ENCODE assay signal across 11 mouse cellular contexts in the genomic region with DNA sequence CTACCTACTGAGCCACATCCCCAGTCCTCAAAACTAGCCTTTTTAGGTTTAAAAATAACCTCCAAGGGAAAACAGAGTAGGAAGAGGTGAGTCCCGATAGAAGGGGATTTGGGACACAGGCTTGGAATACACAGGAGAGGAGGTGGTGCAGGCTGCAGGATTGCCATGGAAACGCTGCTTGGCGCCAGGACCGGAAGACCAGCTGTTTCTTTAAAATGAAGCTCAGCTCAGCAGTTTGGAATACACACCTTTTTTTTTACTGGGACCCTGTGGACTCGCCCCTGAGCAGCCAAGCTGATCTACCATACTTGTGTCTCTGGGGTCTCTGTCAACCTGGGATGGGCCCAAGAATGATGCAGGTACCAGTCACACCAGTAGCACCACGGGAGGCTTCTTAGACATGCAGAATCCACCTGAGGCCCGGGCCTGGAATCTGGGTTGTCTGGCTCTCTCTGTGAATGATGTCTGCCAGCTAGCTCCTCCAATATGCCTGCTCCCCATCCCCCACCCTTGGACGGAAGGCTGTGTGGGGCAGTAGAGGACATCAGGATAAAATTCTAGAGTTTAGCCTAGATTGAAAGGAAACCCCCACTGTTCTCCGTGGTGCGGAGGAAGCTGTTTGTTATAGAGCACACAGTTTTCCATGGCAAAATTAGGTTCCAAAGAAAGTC. TPM values are rescaled to one million over a fixed set of nuclear protein-coding genes. Genes with fewer than 3 reads are reported as not detected.
DNase-seq lines count a peak whose midpoint lies in the region; ATAC-seq lines count a peak whose summit lies in the region.
"Had no signal": no experiment of that assay in that cellular context is flagged by ENCODE, and none has a peak within 500 bp of the region (broad histone marks: within the 10 kb centered on the region; RNA-seq: fewer than 3 reads in every experiment).

No protein-coding gene starts in this region.

- no peak for DNase-seq in intestine, embryonic 14.5 days (ENCODE audit: low spot score)
- DNase-seq in left cerebral cortex, adult 11 months (ENCODE audit: low spot score) = peak; percentile 51
- peak; percentile 90 for DNase-seq in right cerebral cortex, adult 18-20 months
- DNase-seq in kidney, adult 11 months = no peak
- DNase-seq in c-Kit-positive CD71-positive TER-119-positive erythroid progenitor cells, embryonic 14.5 days (ENCODE audit: low spot score) = no peak
- DNase-seq: B cell, adult 2 months had no signal

- H3K4me2 ChIP-seq in intestine, embryonic 14.5 days (ENCODE audit: low read length) = no peak overlapping the region
- H3K4me2 ChIP-seq in intestine, embryonic 16.5 days (ENCODE audit: low read depth, low read length) = no peak overlapping the region
- H3K4me2 ChIP-seq in forebrain, embryonic 13.5 days = peak overlapping the region; percentile 4; the same call in 1 of the 2 replicates

- H3K9me3 ChIP-seq in intestine, embryonic 14.5 days (ENCODE audit: control insufficient read depth, low read length) = no peaks in the 10 kb centered on the region
- no peaks in the 10 kb centered on the region for H3K9me3 ChIP-seq in intestine, embryonic 16.5 days (ENCODE audit: control insufficient read depth, low read length)
- H3K9me3 ChIP-seq in forebrain, embryonic 13.5 days (replicated peaks) = no peaks in the 10 kb centered on the region

- 0 out of 2 replicates have a peak, but pooled peaks have one; percentile 60 for ATAC-seq in intestine, embryonic 14.5 days (replicated peaks; ENCODE audit: low FRiP score, low TSS enrichment, low read depth)
- ATAC-seq in intestine, embryonic 16.5 days = no peak
- ATAC-seq in forebrain, embryonic 13.5 days = peak; percentile 53; the same call in 1 of the 2 replicates
- no peak for ATAC-seq in megakaryocyte progenitor cell, adult 5-6 weeks (replicated peaks; ENCODE audit: poor library complexity)

- WGBS in intestine, embryonic 14.5 days = 22% methylated on average over 10 of the region's 10 CpGs
- 26% methylated on average over 10 of the region's 10 CpGs for WGBS in intestine, embryonic 16.5 days
- WGBS in forebrain, embryonic 13.5 days = 13% methylated on average over 10 of the region's 10 CpGs

- no peaks in the 10 kb centered on the region for H3K36me3 ChIP-seq in intestine, embryonic 14.5 days (ENCODE audit: control insufficient read depth, insufficient read depth, low read length)
- H3K36me3 ChIP-seq in intestine, embryonic 16.5 days (ENCODE audit: control insufficient read depth, insufficient read depth, low read length) = no peaks in the 10 kb centered on the region
- no peaks in the 10 kb centered on the region for H3K36me3 ChIP-seq in forebrain, embryonic 13.5 days (ENCODE audit: poor library complexity, severe bottlenecking)

- H3K4me1 ChIP-seq in intestine, embryonic 14.5 days (replicated peaks; ENCODE audit: control insufficient read depth, insufficient read depth, low read length) = peaks cover 7% of the 10 kb centered on the region; the same call in 1 of the 2 replicates
- peaks cover 8% of the 10 kb centered on the region for H3K4me1 ChIP-seq in intestine, embryonic 16.5 days (ENCODE audit: control insufficient read depth, insufficient read depth, low read length)
- H3K4me1 ChIP-seq in forebrain, embryonic 13.5 days = peaks cover 18% of the 10 kb centered on the region

- H3K4me3 ChIP-seq in intestine, embryonic 14.5 days (ENCODE audit: low read depth, low read length) = no peak overlapping the region
- H3K4me3 ChIP-seq in intestine, embryonic 16.5 days (ENCODE audit: low read length) = no peak overlapping the region
- no peak overlapping the region for H3K4me3 ChIP-seq in forebrain, embryonic 13.5 days

- no peaks in the 10 kb centered on the region for H3K27me3 ChIP-seq in intestine, embryonic 14.5 days (replicated peaks; ENCODE audit: control insufficient read depth, insufficient read depth, low read length)
- no peaks in the 10 kb centered on the region for H3K27me3 ChIP-seq in intestine, embryonic 16.5 days (replicated peaks; ENCODE audit: control insufficient read depth, insufficient read depth, low read length)
- H3K27me3 ChIP-seq in forebrain, embryonic 13.5 days = no peaks in the 10 kb centered on the region

- H3K27ac ChIP-seq in intestine, embryonic 14.5 days (ENCODE audit: low read depth) = no peak overlapping the region
- H3K27ac ChIP-seq in intestine, embryonic 16.5 days (ENCODE audit: low read length) = no peak overlapping the region
- H3K27ac ChIP-seq in forebrain, embryonic 13.5 days = peak overlapping the region; percentile 33

- no peak overlapping the region for H3K9ac ChIP-seq in intestine, embryonic 14.5 days (ENCODE audit: low read length)
- H3K9ac ChIP-seq in intestine, embryonic 16.5 days (ENCODE audit: low read depth, low read length) = no peak overlapping the region
- no peak overlapping the region for H3K9ac ChIP-seq in forebrain, embryonic 13.5 days

RNA-seq across cellular contexts. Expression of gene Syt13, which starts 19.5 kb away (rescaled TPM):
- 4.8 and 7.7 TPM in 2 replicates for polyA plus RNA-seq in intestine, embryonic 14.5 days (2014; fragmentation: Nextera tagmentation; extraction: Ambion mirVana)
- 5.4 and 6.9 TPM in 2 replicates for polyA plus RNA-seq in intestine, embryonic 16.5 days (2015; fragmentation: Nextera tagmentation; extraction: Ambion mirVana)
- 18.5 and 37.1 TPM in 2 replicates for polyA plus RNA-seq in forebrain, embryonic 13.5 days (2015; fragmentation: Nextera tagmentation; extraction: Ambion mirVana)
- total RNA-seq in megakaryocyte progenitor cell, adult 5-6 weeks (2015) = not detected in 2 replicates
- not detected in 2 replicates for total RNA-seq in megakaryocyte progenitor cell, adult 5-6 weeks (2017)
- total RNA-seq: liver, adult 2 months; neutrophil, adult 5-6 weeks had no signal
- polyA plus RNA-seq: liver, adult 2 months had no signal

Comparison
In these comparisons a context has a peak if more than half of its experiments do, and no peak if none do; other contexts are left out.
1. ATAC-seq: peak in intestine, embryonic 14.5 days (single experiment) and forebrain, embryonic 13.5 days (single experiment); none in intestine, embryonic 16.5 days (single experiment) and megakaryocyte progenitor cell, adult 5-6 weeks (single experiment).
2. DNase-seq: peak in left cerebral cortex, adult 11 months (single experiment) and right cerebral cortex, adult 18-20 months (single experiment); none in intestine, embryonic 14.5 days (single experiment), kidney, adult 11 months (single experiment) and c-Kit-positive CD71-positive TER-119-positive erythroid progenitor cells, embryonic 14.5 days (single experiment).